Mouse (Mus musculus) spleen, postnatal 36 days (tissue): Measurements from ENCODE around the gene A930017K11Rik.

Experiments
- DNase-seq, 2 experiments: peaks; one replicate each; pipeline ENCODE4 v3.0.0; 2022; ENCODE audit warnings: low spot score in 2 of 2, mixed read lengths in 1 of 2

A930017K11Rik gene

DNA sequence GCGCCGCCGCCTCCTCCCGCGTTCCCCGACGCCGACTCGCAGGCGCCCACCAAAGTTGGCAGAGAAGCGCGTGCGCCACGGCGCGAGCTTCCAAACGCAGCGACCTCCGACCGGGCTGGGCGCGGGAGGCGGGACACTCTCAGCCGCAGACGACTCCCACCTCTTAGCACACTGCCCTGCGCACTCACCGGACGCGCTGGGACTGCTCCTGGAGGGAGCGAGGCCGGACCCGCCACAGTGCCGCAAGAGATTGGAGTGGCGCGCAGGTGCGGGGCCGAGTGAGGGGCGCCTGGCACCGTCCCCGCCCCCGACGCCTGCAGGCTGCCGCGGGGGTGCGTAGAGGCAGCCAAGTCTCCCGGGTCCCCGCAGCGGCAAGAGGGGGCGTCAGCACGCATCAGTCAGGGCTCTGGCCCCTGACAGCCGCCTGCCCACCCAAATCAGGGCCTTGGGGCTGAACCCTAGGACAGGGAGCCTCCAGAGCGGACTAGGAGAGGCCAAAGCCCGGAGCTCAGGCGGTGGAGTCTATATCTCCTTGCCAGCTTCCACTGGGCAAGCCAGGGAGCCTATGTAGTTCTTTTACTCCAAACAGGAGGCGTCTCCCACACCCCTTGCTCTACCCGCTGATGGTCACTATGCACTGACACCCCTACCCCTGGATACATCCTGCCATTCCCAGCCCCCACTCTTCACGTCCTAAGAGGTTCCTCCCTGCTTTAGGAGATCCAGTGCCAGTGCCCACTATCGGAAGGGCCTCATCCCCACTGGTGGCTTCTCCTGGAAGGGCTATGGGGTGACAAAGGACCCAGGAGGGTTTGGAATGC lies at the start of gene A930017K11Rik:
Gene A930017K11Rik (minus strand): TSS at position 763 of the 821 bp plus-strand sequence.
- no peak for DNase-seq

DNA sequence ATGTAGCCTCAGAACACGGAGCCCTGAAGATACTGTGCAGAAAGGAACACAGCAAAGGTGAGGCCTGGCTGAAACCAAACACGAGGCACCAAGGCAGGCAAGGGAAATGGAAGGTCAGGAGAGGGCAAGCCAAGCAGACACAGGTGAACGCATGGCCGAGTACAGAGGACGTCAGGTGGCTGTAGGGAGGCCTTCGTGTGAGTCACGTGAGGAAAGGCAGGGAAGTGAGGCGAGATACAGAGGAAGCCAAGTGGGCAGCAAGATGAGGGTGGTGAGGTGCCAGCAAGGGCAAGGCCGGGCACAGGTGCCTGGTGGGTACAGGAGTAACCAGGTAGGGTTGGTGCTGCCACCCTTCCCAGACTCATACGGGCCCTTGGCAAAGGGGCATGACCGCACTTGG lies 46.1 kb upstream of the A930017K11Rik start:
- no peak for DNase-seq

DNA sequence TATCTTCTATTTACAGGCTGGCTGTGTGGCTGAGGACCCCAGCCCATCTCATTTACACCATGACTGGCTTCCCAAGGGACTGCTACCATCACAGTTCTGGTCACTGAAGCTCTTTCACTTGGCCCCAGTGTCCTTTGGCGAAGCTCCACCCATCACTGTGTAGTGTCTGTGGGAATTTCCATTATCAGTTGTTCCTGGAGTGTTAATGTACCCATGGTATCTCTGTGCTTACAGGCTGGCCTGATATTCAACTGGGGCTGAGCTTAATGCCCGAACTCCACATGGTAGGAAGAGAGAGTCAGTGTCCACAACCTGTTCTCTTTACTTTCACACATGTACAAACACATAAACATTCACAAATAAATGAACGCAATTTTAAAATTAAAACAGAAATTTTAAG lies 41.1 kb upstream of the A930017K11Rik start:
- no peak for DNase-seq

DNA sequence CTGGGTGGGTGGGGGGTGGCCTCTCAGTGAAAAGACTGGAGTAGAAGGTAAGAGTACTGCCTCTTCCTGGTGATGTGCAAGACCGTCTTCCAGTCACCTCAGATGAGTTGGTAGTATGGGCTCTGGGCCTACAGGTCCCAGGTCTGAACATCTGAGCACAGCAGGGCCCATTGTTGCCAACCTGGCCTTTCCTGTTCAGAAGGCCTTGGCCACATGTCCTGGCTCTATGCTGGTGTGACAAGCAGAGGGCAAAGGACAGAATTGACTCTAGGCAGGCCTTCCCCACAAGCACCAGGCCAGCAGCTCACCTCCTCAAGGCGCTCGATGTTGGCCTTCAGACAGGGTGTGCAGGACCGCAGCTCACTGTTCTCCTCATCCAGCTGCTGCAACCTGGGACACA lies 39.9 kb upstream of the A930017K11Rik start:
- DNase-seq, result no peak

DNA sequence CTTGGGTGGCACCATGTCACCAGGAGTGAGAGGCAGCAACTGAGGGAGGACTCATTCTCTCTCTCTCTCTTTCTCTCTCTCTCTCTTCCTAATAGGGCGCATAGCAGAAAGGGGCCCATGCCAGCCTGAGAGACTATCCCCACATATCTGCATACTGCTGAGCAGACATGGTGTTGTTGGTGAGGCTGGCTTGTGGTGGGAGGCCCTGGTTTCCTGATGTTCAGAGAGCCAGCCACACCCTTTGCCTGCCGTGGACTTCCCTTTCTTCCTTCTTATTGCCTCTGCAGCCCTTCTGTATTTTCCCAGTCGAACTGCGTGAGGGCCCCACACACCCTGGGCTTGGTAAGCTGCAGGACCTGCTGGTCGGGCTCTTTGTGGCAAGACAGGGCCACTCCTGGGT lies 38.0 kb upstream of the A930017K11Rik start:
- DNase-seq, result no peak

DNA sequence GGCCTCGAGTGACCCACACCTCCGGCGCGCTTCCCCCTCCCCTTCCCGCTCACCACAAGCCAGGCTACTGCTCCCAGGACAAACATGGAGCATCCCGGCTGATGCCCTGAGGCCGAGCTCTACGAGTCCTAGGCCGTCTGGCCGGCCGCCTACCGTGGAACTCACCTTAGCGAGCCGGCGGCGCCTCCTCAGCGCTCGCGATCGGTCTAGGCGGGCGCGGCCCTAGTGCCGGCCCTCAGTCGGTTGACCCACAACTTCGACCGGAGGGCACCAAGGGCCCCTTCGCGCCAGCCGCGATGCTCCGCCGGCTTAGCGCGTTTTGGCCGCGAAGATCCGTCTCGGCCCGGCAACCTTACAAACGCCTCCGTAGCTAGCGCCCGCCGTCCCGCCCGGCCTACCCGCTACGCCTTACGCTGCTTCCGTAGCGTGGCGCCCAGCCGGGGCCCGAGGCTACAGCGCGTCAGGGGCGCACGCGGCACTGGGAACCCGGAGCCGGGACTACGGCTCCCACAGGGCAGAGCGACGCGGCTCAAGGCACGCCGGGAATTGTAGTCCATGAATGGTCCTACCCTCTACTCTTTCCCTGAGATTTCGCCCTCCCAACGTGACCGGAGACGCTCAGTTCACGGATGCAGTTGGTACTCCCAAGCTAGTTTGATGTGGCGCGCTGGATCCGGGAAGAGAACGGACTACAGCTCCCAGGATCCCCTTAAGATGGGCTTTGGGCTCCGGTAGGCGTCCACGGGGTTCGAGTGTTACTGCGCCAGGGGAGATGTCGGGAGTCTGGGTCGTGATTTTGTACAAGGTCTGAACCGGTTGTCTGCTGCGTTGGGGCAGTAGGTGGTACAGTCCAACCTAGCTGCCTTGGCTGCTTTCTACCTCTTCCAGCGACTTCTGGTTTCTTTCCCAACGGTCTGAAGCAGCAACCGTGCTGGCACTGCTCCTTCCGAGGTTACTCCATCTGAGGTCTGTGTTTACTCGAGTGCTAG lies 33.2 kb upstream of the A930017K11Rik start, which contains the start of gene Capn15:
Gene Capn15 (minus strand): TSS at position 491 of the 989 bp plus-strand sequence.
- peak; percentile 90 to 92 for DNase-seq

DNA sequence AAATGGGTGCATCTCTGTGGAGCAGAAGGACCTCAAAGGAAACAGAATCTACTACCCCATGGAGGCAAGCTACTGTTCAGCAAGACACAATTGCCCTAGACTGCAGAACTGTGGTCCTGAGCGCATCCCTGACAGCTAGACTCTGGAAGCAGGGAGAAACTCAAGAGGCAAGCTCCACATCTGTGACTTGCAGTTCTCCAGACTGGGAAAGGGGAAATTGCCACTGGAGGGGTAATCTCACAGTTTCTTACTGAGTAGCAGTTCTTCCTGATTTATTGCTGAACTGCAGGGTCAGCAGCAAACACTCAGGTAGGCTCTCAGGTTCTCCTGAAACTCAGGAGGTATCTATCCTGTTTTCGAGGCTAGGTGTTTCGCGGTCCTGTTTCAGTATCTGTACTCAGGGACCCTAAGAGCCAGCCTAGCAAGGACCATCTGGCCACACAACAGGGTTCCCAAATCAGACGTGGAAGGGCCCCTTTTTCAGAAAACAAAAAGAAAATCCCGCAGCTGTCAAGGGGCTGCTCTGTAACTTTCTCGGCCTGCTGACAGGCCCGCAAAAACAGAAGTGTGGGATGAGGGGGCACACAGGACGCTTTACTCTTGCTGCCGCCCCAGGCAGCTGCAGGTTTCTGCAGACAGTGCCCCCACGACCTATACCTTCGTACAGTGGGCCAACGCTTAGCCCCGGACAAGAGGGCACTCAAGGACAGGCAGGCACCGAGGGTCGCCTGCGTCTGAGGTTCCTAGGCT lies 32.4 kb upstream of the A930017K11Rik start:
- no peak for DNase-seq

DNA sequence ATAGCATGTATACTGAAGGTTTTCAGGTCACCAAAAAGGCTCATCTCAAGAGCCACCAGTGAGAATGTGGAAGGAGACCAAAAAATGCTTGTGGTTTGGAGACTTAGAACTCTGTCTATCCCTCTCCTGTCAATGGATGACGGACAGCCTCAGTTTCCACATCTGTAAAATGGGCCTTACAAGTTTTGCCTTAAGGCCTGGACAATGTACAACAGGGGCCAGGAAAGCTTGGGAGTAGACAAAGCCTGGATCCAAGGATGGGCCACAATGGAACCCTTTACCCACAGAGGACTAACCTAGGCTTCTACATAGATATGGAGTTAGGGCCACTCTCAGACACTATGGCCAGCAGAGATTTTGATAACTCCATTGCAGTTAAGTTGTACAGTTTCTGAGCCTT lies 31.7 kb upstream of the A930017K11Rik start:
- DNase-seq, result no peak

DNA sequence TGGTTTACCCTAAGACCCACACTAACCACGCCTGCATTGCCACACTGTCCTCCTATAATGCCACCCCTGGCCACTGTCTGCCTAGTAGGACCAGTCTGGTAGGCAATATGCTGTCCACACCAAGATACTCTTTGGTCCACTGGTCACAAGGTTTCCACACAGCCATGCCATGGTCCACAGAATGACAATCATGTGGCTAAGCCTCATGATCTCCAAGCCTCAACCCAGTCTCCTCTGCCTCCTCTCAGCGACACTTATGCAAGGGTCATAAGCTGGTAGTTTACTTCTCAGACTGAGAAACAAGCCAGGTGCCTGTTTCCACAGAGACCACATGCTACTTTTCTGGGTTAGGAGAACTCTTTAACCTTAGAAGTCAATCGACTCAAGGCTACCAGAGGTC lies 30.5 kb upstream of the A930017K11Rik start:
- no peak for DNase-seq

DNA sequence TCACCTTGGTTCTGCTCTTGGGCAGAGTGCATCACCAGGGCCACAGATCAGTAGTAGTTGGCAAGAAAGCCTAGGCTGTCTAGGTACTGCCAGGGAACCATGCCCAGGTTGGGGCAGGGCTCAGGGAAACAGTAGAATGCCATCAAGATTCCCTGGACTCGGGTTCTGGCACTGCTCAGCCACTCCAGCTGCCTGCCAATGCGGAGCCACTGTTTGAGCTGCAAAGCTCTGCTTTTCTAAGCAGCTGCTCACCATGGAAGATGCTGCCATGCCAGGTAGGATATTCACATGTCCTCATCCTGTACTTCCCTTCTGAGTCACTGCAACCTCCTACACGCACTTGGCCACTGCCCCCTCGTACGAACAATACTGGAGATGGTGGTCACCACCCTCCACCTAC lies 28.5 kb upstream of the A930017K11Rik start:
- DNase-seq, result no peak

DNA sequence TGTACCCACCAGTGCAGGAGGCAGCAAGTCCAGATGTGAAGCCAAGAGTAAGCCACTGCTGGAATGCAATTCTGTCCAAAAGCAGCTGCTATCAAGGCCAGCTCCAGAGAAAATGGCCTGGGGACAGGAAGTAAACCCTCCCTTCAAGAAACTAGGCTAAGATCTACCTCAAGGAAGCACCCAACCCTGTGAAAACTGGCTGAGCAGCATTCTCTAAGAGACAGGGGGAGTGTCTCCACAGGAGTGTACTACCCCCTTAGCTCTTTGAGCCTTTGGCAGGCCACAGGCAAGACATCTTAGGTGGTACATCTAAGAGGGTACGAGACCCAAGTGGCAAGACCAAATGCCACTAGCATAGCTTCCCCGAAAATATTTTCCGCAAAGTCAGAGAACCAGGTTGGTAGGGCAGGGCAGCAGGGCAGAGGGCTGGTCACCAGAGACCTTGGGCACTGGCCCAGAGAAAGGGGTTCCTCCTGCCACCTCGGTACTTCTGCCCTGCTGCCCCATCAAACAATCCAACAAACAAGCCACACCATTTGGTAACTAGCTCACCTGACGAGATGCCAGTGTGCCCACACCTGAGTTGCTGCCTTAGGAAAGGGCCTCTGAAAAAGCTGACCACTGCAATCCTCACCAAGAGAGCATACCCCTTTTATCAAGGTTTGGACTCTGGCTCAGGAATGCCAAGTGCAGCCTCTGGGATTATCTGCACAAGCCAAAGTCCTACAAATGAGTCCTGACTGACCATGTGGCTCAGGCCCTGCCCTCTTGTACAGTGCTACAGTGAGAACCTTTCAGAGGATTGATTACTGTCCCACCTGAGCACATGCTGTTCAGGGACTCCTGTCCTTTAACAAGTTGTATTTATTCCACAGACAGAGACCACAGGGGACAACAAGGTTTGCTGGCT lies 27.7 kb upstream of the A930017K11Rik start:
- DNase-seq, result no peak

DNA sequence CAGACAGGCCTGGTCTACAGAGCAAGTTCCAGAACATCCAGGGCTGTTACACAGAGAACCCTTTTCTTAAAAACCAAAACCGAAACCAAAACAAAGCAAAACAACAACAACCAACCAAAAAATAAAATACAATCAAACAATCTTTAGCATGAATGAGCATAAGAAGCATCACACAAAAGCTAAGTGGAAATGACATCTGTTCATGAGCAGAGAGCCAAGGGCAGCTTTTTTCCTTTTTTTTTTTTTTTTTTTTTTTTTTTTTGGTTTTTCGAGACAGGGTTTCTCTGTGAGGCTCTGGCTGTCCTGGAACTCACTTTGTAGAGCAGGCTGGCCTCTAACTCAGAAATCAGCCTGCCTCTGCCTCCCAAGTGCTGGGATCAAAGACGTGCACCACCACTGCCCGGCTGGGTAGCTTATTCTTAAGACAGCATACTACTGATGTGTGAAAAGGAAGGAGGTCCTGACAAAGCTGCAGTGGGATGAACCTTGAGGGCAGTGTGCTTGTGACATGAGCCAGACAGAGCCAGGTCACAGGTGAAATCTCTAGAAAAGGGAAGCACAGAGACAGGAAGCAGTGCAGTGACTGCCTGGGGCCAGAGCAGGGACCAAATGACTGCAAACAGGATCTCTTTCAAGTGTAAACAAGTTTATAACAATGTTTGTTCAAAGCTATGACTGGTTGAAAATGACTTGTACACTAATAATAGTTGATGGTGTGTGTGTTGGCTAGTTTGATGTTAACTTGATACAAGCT lies 18.8 kb upstream of the A930017K11Rik start:
- DNase-seq, result peak; percentile 21

DNA sequence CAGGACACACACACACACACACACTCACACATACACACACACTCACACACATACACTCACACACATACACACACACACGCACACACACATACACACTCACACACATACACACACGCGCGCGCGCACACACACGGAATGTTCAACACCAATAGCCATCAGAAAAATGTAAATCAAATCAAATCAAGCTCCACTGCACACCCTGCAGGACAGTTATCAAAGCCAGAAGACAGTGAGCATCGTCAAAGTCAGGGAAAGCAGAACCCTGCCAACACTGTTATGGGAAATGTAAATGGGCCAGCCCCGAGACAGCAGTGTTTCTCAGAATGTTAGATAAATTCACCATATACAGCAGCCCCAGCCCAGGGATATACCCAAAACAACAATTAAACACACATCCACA lies 18.1 kb upstream of the A930017K11Rik start:
- no peak for DNase-seq

DNA sequence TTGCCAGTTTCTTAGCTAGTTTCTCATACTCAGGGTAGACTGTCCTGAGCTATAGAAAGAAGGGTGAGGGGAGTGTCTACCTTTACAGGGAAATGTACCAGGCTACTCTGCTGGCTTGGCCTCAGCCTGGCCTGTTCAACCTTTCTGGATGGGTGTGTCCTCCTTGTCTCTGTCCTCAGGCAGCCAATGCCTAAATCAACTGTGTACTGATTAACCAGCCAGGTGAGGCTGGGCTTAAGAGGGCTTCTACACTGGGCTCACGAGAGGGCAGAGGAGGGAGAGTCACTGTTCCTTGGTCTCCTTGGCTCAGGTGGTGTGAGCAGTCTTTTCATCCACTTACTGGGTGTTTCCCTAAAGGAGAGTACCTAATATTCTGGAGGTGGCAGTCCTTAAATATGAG lies 15.8 kb upstream of the A930017K11Rik start:
- DNase-seq, result no peak

DNA sequence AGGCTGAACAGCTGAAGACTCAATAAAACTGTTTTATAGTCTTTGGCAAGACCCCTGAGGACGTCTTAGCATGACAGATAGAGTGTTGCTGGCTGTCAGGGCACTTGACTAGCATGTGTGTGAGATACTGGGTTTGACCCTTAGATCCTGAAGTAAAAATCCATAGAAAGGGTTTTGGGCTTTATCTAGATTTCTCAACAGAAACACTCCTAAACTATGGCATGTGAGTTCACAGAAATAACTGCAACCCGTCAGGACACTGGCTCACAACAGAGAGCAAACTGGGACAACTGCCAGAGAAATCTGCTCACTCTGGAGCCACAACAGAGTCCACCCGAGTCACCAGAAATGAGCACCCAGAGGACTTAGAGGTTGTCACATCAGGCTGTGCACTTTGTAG lies 15.3 kb upstream of the A930017K11Rik start:
- no peak for DNase-seq

DNA sequence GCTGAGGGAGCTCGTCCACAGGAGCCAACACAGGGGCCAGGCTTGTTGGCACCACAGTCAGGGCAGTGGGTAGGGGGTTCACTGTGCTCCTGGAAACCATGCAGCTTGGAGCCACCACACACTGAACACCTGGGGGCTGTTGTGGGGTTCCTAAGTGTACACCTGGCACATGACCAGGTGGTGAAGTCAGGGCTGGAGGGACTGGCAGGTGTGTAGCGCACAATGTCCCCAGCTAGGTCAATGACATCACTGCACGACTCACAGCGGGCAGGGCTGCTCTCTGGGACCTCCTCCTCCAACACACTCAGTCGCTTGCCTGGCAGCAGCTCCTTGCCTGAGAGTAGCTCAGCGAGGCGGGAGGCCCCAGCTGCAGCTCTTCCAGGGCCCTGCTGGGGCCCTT lies 11.9 kb upstream of the A930017K11Rik start:
- no peak for DNase-seq

DNA sequence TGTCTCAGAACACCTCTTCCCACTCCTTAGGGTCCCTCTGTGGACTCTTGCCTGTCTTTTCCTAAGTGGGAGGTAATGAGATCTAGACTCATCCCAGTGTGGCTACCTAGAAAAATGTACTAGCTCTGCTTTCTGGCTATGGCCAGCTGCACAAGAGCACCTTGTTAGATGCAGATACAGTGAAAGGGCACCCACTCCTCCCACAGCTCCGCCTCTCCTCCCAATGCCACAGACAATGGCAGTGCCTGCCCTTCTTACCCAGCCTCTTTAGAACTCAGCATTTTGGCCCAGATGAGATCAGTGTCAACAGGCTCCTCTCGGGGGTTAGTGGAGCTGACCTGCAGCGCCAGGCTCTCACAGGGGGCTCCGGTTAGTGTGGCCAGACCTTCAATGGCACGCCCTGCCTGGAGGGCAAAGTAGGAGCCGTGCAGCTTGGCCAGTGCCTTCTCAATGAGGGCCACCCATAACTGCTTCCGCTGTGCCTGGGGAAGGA lies 10.1 kb upstream of the A930017K11Rik start:
- DNase-seq, result no peak

DNA sequence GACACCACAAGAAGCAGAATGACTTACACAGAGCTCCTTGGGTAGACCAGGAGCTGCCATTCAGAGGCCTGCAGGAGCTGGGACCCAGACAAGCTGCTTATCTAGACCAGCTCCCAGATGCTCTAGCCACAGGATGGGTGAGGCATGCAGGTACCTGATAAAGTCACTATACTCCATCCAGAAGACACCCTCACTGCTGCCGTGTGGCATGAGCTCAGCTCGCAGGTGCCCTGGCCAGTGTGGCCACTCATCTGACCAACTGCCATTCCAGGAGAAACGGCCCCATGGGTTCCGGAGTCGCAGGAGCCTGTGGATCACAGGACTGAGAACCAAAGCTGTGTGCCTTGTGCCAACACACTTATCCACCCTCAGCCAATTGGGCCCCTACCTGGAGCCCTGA lies 9.2 kb upstream of the A930017K11Rik start:
- peak; percentile 64 to 73 for DNase-seq

DNA sequence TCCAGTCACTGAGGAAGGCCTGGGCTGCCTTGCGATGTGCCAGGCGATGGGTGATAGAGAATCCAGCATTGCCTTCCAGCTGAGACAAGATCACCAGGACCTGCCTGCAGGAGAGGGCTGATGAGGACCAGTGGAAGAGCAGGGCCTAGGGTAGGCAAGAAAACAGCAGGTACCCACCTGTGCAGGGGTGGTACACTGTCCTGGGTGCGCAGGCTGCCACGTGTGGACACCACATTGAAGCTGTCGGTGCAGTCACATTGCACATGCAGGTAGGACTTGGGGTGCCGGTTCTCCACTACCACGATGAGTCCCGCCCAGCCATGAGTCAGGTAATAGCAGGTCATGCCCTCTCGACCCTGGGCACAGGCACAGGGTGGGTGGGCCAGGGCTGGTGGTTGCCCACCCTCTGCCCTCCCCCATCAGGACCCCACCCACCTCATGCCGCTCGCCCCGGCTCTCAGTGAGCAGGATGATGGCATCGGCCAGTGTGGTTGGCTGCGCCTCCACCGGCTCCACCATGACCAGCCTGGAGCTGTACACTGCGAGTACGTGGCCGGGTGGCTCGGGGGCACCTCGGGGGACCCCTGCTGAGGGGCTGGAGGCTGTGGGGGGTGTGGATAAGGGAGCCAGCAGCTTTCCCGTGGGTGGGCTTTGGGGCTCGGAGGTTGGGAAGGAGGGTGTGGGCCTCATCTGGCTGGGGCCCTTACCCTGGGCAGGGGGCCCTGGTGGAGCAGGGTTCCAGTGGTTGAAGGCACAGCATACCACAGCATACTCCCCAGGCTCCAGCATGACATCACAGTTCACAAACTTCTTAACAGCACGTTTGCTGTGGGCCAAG lies 7.5 kb upstream of the A930017K11Rik start:
- DNase-seq, result no peak
